Mouse (Mus musculus): ENCODE results near the gene Armcx4.
A peak's percentile ranks its signal among the peaks of the same experiment; 100 is the strongest.
"Not testable (repeated sequence)": the region's sequence is repeated elsewhere in the genome, so short reads cannot be mapped to it uniquely, and the experiment has no call there.

Armcx4 gene

GRCm38 (mm10) chrX:134686267-134686666, at the start of gene Armcx4:
Gene Armcx4 (plus strand): TSS chrX:134686519.
- no peak for DNase-seq (ENCODE audit: low spot score)

- DNase-seq (ENCODE audit: low spot score) = no peak
These were observed 45.1 kb upstream of the Armcx4 start for GRCm38 (mm10) chrX:134641000-134641760.

- DNase-seq (ENCODE audit: low spot score) = no peak
These were observed 40.0 kb upstream of the Armcx4 start for GRCm38 (mm10) chrX:134646338-134646737.

- no peak for DNase-seq (ENCODE audit: low spot score)
These were observed 38.9 kb upstream of the Armcx4 start for GRCm38 (mm10) chrX:134647421-134647820.

GRCm38 (mm10) chrX:134648031-134648692, 38.2 kb upstream of the Armcx4 start:
- DNase-seq (ENCODE audit: low spot score) = peak; percentile 66

- no peak for DNase-seq (ENCODE audit: low spot score)
These were observed 34.3 kb upstream of the Armcx4 start for GRCm38 (mm10) chrX:134652061-134652460.

GRCm38 (mm10) chrX:134661586-134661985, 24.7 kb upstream of the Armcx4 start:
- DNase-seq (ENCODE audit: low spot score) = no peak

GRCm38 (mm10) chrX:134675022-134675421, 11.3 kb upstream of the Armcx4 start:
- DNase-seq (ENCODE audit: low spot score) = no peak

- no peak for DNase-seq (ENCODE audit: low spot score)
These were observed 10.4 kb upstream of the Armcx4 start for GRCm38 (mm10) chrX:134675959-134676358.

GRCm38 (mm10) chrX:134684936-134685335, 1.4 kb upstream of the Armcx4 start:
- DNase-seq (ENCODE audit: low spot score) = no peak

GRCm38 (mm10) chrX:134686739-134687171, 436 bp downstream of the Armcx4 start:
- no peak for DNase-seq (ENCODE audit: low spot score)

GRCm38 (mm10) chrX:134689676-134690075, 3.4 kb downstream of the Armcx4 start:
- DNase-seq (ENCODE audit: low spot score) = no peak

GRCm38 (mm10) chrX:134690871-134691539, 4.7 kb downstream of the Armcx4 start:
- DNase-seq (ENCODE audit: low spot score) = no peak

GRCm38 (mm10) chrX:134691540-134691935, 5.2 kb downstream of the Armcx4 start:
- no peak for DNase-seq (ENCODE audit: low spot score)

- DNase-seq (ENCODE audit: low spot score) = no peak
These were observed 30.5 kb downstream of the Armcx4 start for GRCm38 (mm10) chrX:134716863-134717262.

- DNase-seq (ENCODE audit: low spot score) = peak; percentile 28
These were observed 31.5 kb downstream of the Armcx4 start, which contains the start of gene Armcx1 for GRCm38 (mm10) chrX:134717752-134718308. Gene Armcx1 (plus strand): TSS chrX:134717963.

GRCm38 (mm10) chrX:134718524-134718923, 32.2 kb downstream of the Armcx4 start:
- DNase-seq (ENCODE audit: low spot score) = no peak

GRCm38 (mm10) chrX:134723762-134724161, 37.4 kb downstream of the Armcx4 start:
- not testable (repeated sequence) for DNase-seq (ENCODE audit: low spot score)

- DNase-seq (ENCODE audit: low spot score) = no peak
These were observed 43.5 kb downstream of the Armcx4 start for GRCm38 (mm10) chrX:134729778-134730177.

- no peak for DNase-seq (ENCODE audit: low spot score)
These were observed 51.5 kb downstream of the Armcx4 start for GRCm38 (mm10) chrX:134737796-134738195.

GRCm38 (mm10) chrX:134739160-134739559, 52.8 kb downstream of the Armcx4 start:
- DNase-seq (ENCODE audit: low spot score) = no peak

GRCm38 (mm10) chrX:134741862-134742261, 55.5 kb downstream of the Armcx4 start:
- DNase-seq (ENCODE audit: low spot score) = no peak
